Mouse (Mus musculus) olfactory bulb, adult 2 months (tissue): Measurements from ENCODE around the gene Amz2.

ENCODE experiments used
- CTCF ChIP-seq: fragments of 200-500 bp; IDR thresholded peaks from 2 replicates; pipeline ENCODE4 v1.5.1; 2012; ENCODE audit warnings: low read depth, mild to moderate bottlenecking, low read length, moderate library complexity; ENCODE audit not compliant: insufficient read depth
- POLR2A ChIP-seq: fragments of 200-500 bp; IDR thresholded peaks from 2 replicates; pipeline ENCODE4 v1.6.1; 2012; ENCODE audit warnings: mild to moderate bottlenecking, low read depth, low read length, moderate library complexity; ENCODE audit not compliant: insufficient read depth

GRCm38 (mm10) chr11:109480440-109480839 lies 54.7 kb downstream of the Amz2 start:
- TF ChIP-seq CTCF (no peak), POLR2A (no peak)
